Mouse (Mus musculus): ENCODE results near the gene N4bp2.

DNA sequence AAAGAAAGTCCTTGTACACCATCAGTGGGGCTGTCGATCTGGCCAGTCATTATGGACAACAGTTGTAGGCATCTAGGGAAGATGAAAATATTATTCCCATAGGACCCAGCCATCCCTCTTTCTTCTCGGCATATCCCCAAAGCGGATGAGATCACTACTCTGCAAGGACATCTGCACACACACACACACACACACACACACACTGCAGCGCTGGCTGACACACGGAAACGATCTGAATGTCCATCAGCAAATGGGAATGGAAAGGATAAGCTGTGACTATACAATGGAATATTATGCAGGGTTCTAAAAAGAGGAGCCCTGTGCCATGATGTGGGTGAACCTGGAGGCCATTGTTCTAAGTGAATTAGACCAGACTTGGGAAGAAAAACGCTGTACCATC is 84.3 kb downstream of the N4bp2 start:
- no peak for TF ChIP-seq CTCF (IDR thresholded peaks at IDR 0.05)
- no peak for TF ChIP-seq POLR2A (IDR thresholded peaks at IDR 0.05; ENCODE audit: insufficient read depth, low read depth, low read length)
